Mouse (Mus musculus): ENCODE data around the gene Pkmyt1. TPM values are rescaled to one million over a fixed set of nuclear protein-coding genes. Genes with fewer than 3 reads are reported as not detected.

Pkmyt1 gene
- polyA plus RNA-seq, 1 experiment from 2014 or later, result 16.7 TPM

- H3K4me1 ChIP-seq (replicated peaks), result peaks cover 13% of the 10 kb centered on the region
- no peaks in the 10 kb centered on the region for H3K9me3 ChIP-seq
- H3K27me3 ChIP-seq, result no peaks in the 10 kb centered on the region
- no peak for ATAC-seq (ENCODE audit: low read depth)
- H3K4me2 ChIP-seq, result peak overlapping the region; percentile 92
- peak overlapping the region; percentile 84 for H3K4me3 ChIP-seq
- H3K36me3 ChIP-seq, result no peaks in the 10 kb centered on the region
- peak overlapping the region; percentile 72 for H3K9ac ChIP-seq
- H3K27ac ChIP-seq (replicated peaks), result peak overlapping the region; percentile 67; the same call in 1 of the 2 replicates
- 67% methylated on average over 4 of the region's 4 CpGs for WGBS
Observed at GRCm38 (mm10) chr17:23725477-23725876, 659 bp upstream of the Pkmyt1 start.

GRCm38 (mm10) chr17:23726758-23727142, 614 bp downstream of the Pkmyt1 start:
- Histone ChIP-seq H3K36me3 (no peaks in the 10 kb centered on the region), H3K9me3 (no peaks in the 10 kb centered on the region), H3K27me3 (no peaks in the 10 kb centered on the region), H3K9ac (peak overlapping the region; percentile 74), H3K4me3 (peak overlapping the region; percentile 84), H3K27ac (replicated peaks) (peak overlapping the region; percentile 67), H3K4me1 (replicated peaks) (peaks cover 13% of the 10 kb centered on the region), H3K4me2 (peak overlapping the region; percentile 92)
- WGBS, result under 1% methylated on average over 20 of the region's 20 CpGs
- ATAC-seq (ENCODE audit: low read depth), result peak; percentile 78

- Histone ChIP-seq H3K27me3 (no peaks in the 10 kb centered on the region), H3K4me1 (replicated peaks) (peaks cover 12% of the 10 kb centered on the region), H3K4me3 (no peak overlapping the region), H3K4me2 (no peak overlapping the region), H3K27ac (replicated peaks) (no peak overlapping the region), H3K36me3 (peaks cover 5% of the 10 kb centered on the region; the same call in 1 of the 2 replicates), H3K9me3 (no peaks in the 10 kb centered on the region), H3K9ac (no peak overlapping the region)
- no peak for ATAC-seq (ENCODE audit: low read depth)
- 61% methylated on average over 1 of the region's 1 CpGs for WGBS
Observed at GRCm38 (mm10) chr17:23730441-23730840, 4.3 kb downstream of the Pkmyt1 start.

GRCm38 (mm10) chr17:23734341-23734740, 8.2 kb downstream of the Pkmyt1 start:
- WGBS, result 85% methylated on average over 1 of the region's 1 CpGs
- Histone ChIP-seq H3K27me3 (no peaks in the 10 kb centered on the region), H3K9ac (no peak overlapping the region; the same call in 1 of the 2 replicates), H3K4me1 (replicated peaks) (peaks cover 17% of the 10 kb centered on the region), H3K4me2 (no peak overlapping the region), H3K27ac (replicated peaks) (no peak overlapping the region), H3K9me3 (no peaks in the 10 kb centered on the region), H3K4me3 (no peak overlapping the region), H3K36me3 (peaks cover 28% of the 10 kb centered on the region)
- no peak for ATAC-seq (ENCODE audit: low read depth)

- ATAC-seq (ENCODE audit: low read depth), result no peak
- Histone ChIP-seq H3K9me3 (no peaks in the 10 kb centered on the region), H3K27me3 (peaks cover 23% of the 10 kb centered on the region), H3K4me3 (peak overlapping the region; percentile 85), H3K9ac (0 out of 2 replicates have a peak overlapping the region, but pooled peaks have one; percentile 34), H3K4me1 (replicated peaks) (peaks cover 35% of the 10 kb centered on the region), H3K4me2 (peak overlapping the region; percentile 77), H3K36me3 (peaks cover 28% of the 10 kb centered on the region), H3K27ac (replicated peaks) (no peak overlapping the region)
- WGBS, result 67% methylated on average over 15 of the region's 15 CpGs
Observed at GRCm38 (mm10) chr17:23737493-23738445, 11.6 kb downstream of the Pkmyt1 start.

- Histone ChIP-seq H3K36me3 (peaks cover 28% of the 10 kb centered on the region), H3K4me1 (replicated peaks) (peaks cover 35% of the 10 kb centered on the region), H3K27ac (replicated peaks) (peak overlapping the region; percentile 86; the same call in 1 of the 2 replicates), H3K9ac (peak overlapping the region; percentile 87), H3K4me2 (peak overlapping the region; percentile 77), H3K27me3 (peaks cover 34% of the 10 kb centered on the region), H3K4me3 (peak overlapping the region; percentile 85), H3K9me3 (no peaks in the 10 kb centered on the region)
- no peak for ATAC-seq (ENCODE audit: low read depth)
- WGBS, result 47% methylated on average over 2 of the region's 2 CpGs
Observed at GRCm38 (mm10) chr17:23738836-23739201, 12.7 kb downstream of the Pkmyt1 start.

GRCm38 (mm10) chr17:23739202-23740135, 13.3 kb downstream of the Pkmyt1 start:
- Histone ChIP-seq H3K4me1 (replicated peaks) (peaks cover 36% of the 10 kb centered on the region), H3K4me2 (peak overlapping the region; percentile 77), H3K4me3 (peak overlapping the region; percentile 85), H3K27ac (replicated peaks) (peak overlapping the region; percentile 86), H3K9me3 (no peaks in the 10 kb centered on the region), H3K27me3 (peaks cover 40% of the 10 kb centered on the region), H3K36me3 (peaks cover 28% of the 10 kb centered on the region), H3K9ac (peak overlapping the region; percentile 87)
- ATAC-seq (ENCODE audit: low read depth), result peak; percentile 30
- WGBS, result under 1% methylated on average over 46 of the region's 48 CpGs

- peaks cover 47% of the 10 kb centered on the region for H3K27me3 ChIP-seq
- peak; percentile 82 for ATAC-seq (ENCODE audit: low read depth)
- H3K4me1 ChIP-seq (replicated peaks), result peaks cover 43% of the 10 kb centered on the region
- peak overlapping the region; percentile 77 for H3K4me2 ChIP-seq
- peak overlapping the region; percentile 85 for H3K4me3 ChIP-seq
- H3K9me3 ChIP-seq, result no peaks in the 10 kb centered on the region
- peaks cover 26% of the 10 kb centered on the region for H3K36me3 ChIP-seq
- 1% methylated on average over 36 of the region's 46 CpGs for WGBS
- peak overlapping the region; percentile 86 for H3K27ac ChIP-seq (replicated peaks)
- H3K9ac ChIP-seq, result peak overlapping the region; percentile 87
Observed at GRCm38 (mm10) chr17:23740136-23740584, 14.0 kb downstream of the Pkmyt1 start.

GRCm38 (mm10) chr17:23740598-23741021, 14.5 kb downstream of the Pkmyt1 start, which contains the start of gene Paqr4:
Gene Paqr4, minus strand, starts transcription at chr17:23740867.
- peaks cover 22% of the 10 kb centered on the region for H3K36me3 ChIP-seq
- H3K9ac ChIP-seq, result peak within 1 kb of the TSS; percentile 87
- peak; percentile 1; the same call in 1 of the 2 replicates for ATAC-seq (ENCODE audit: low read depth)
- peaks cover 47% of the 10 kb centered on the region for H3K4me1 ChIP-seq (replicated peaks)
- peak within 1 kb of the TSS; percentile 85 for H3K4me3 ChIP-seq
- peak within 1 kb of the TSS; percentile 86 for H3K27ac ChIP-seq (replicated peaks)
- 5% methylated on average over 13 of the region's 13 CpGs for WGBS
- H3K9me3 ChIP-seq, result no peaks in the 10 kb centered on the region
- H3K27me3 ChIP-seq, result peaks cover 52% of the 10 kb centered on the region
- peak within 1 kb of the TSS; percentile 77 for H3K4me2 ChIP-seq

- Histone ChIP-seq H3K9me3 (no peaks in the 10 kb centered on the region), H3K27ac (replicated peaks) (no peak overlapping the region), H3K4me1 (replicated peaks) (peaks cover 55% of the 10 kb centered on the region), H3K27me3 (peaks cover 61% of the 10 kb centered on the region), H3K36me3 (peaks cover 12% of the 10 kb centered on the region), H3K4me3 (peak overlapping the region; percentile 24), H3K9ac (no peak overlapping the region), H3K4me2 (peak overlapping the region; percentile 45; the same call in 1 of the 2 replicates)
- 52% methylated on average over 38 of the region's 38 CpGs for WGBS
- no peak for ATAC-seq (ENCODE audit: low read depth)
Observed at GRCm38 (mm10) chr17:23741359-23742209, 15.4 kb downstream of the Pkmyt1 start.

All from neural tube, embryonic 13.5 days (tissue).